Mouse (Mus musculus) kidney, embryonic 16.5 days (tissue): ENCODE results near the gene Timm22. TPM values are rescaled to one million over a fixed set of nuclear protein-coding genes. Genes with fewer than 3 reads are reported as not detected.
A peak's percentile ranks its signal among the peaks of the same experiment; 100 is the strongest.

Experiments used
- ATAC-seq: fragments of 200-750 bp; cut with Nextera tagmentation; 2 replicates; pipeline ENCODE4 v1.8.0; 2017; ENCODE audit warnings: moderate TSS enrichment; ENCODE audit not compliant: low FRiP score, low TSS enrichment
- H3K27ac ChIP-seq: fragments of 300-500 bp; sonication (generic); 2 replicates; pipeline ENCODE4 v1.5.1; 2014; ENCODE audit warnings: low read length
- H3K27me3 ChIP-seq: fragments of 300-500 bp; sonication (generic); 2 replicates; pipeline ENCODE4 v1.6.1; 2014; ENCODE audit warnings: low read length, control low read depth, mixed read lengths; ENCODE audit not compliant: insufficient read depth
- H3K36me3 ChIP-seq: fragments of 300-500 bp; sonication (generic); 2 replicates; pipeline ENCODE4 v1.6.1; 2014; ENCODE audit warnings: low read length, control low read depth, mixed read lengths; ENCODE audit not compliant: insufficient read depth
- H3K4me1 ChIP-seq: fragments of 300-500 bp; sonication (generic); 2 replicates; pipeline ENCODE4 v1.6.1; 2014; ENCODE audit warnings: low read length, control low read depth, mixed read lengths; ENCODE audit not compliant: insufficient read depth
- H3K4me2 ChIP-seq: fragments of 300-500 bp; sonication (generic); replicated peaks from 2 replicates; pipeline ENCODE4 v1.6.1; 2014; ENCODE audit warnings: low read depth, low read length
- H3K4me3 ChIP-seq: fragments of 300-500 bp; sonication (generic); 2 replicates; pipeline ENCODE4 v1.5.1; 2014; ENCODE audit warnings: mild to moderate bottlenecking, low read length
- H3K9ac ChIP-seq: fragments of 300-500 bp; sonication (generic); replicated peaks from 2 replicates; pipeline ENCODE4 v1.6.1; 2014; ENCODE audit warnings: low read length
- H3K9me3 ChIP-seq: fragments of 300-500 bp; sonication (generic); 2 replicates; pipeline ENCODE4 v1.6.1; 2016; ENCODE audit warnings: low read length, control low read depth
- WGBS: fragments of 180-500 bp; shearing (Covaris S2); extraction: QIAGEN DNeasy Blood & Tissue Kit; methylation state at CpG from one replicate; pipeline ENCODE4 v1.1.7; 2014; 5-methylcytosine and 5-hydroxymethylcytosine counted together
- polyA plus RNA-seq: library from polyadenylated mRNA; unstranded; fragments of >200 nt; fragmentation: Nextera tagmentation; extraction: Ambion mirVana; gene quantifications from 2 replicates; pipeline ENCODE4 v1.2.1, GENCODE M21; 2015

Gene Timm22
- 106 and 112 TPM in 2 replicates for polyA plus RNA-seq

GRCm38 (mm10) chr11:76406702-76407583, at the start of gene Timm22:
Timm22 (plus strand) TSS chr11:76406952.
- Histone ChIP-seq H3K27ac (peak within 1 kb of the TSS; percentile 69), H3K36me3 (peaks cover 7% of the 10 kb centered on the region; the same call in 1 of the 2 replicates), H3K9me3 (no peaks in the 10 kb centered on the region), H3K9ac (peak within 1 kb of the TSS; percentile 98), H3K4me2 (peak within 1 kb of the TSS; percentile 78), H3K4me3 (peak within 1 kb of the TSS; percentile 98), H3K27me3 (no peaks in the 10 kb centered on the region), H3K4me1 (0 out of 2 replicates have a peak, but pooled peaks cover 8% of the 10 kb centered on the region)
- under 1% methylated on average over 46 of the region's 46 CpGs for WGBS
- ATAC-seq: peak; percentile 96

- ATAC-seq: no peak
- Histone ChIP-seq H3K9ac (no peak overlapping the region), H3K4me3 (no peak overlapping the region), H3K9me3 (no peaks in the 10 kb centered on the region), H3K4me2 (no peak overlapping the region), H3K36me3 (no peaks in the 10 kb centered on the region), H3K27me3 (no peaks in the 10 kb centered on the region), H3K27ac (no peak overlapping the region), H3K4me1 (peaks cover 75% of the 10 kb centered on the region)
- 80% methylated on average over 12 of the region's 12 CpGs for WGBS
Measured at GRCm38 (mm10) chr11:76357464-76357863, 49.3 kb upstream of the Timm22 start.

GRCm38 (mm10) chr11:76358628-76359320, 48.0 kb upstream of the Timm22 start:
- no peaks in the 10 kb centered on the region for H3K36me3 ChIP-seq
- 59% methylated on average over 14 of the region's 14 CpGs for WGBS
- no peak for ATAC-seq
- 0 out of 2 replicates have a peak overlapping the region, but pooled peaks have one; percentile 5 for H3K4me2 ChIP-seq
- H3K4me3 ChIP-seq: no peak overlapping the region
- H3K27ac ChIP-seq: peak overlapping the region; percentile 2; the same call in 1 of the 2 replicates
- no peaks in the 10 kb centered on the region for H3K9me3 ChIP-seq
- H3K27me3 ChIP-seq: no peaks in the 10 kb centered on the region
- no peak overlapping the region for H3K9ac ChIP-seq
- peaks cover 74% of the 10 kb centered on the region for H3K4me1 ChIP-seq

GRCm38 (mm10) chr11:76360255-76360654, 46.5 kb upstream of the Timm22 start:
- H3K36me3 ChIP-seq: no peaks in the 10 kb centered on the region
- peak overlapping the region; percentile 45; the same call in 1 of the 2 replicates for H3K27ac ChIP-seq
- H3K4me2 ChIP-seq: no peak overlapping the region
- H3K9ac ChIP-seq: no peak overlapping the region
- ATAC-seq: no peak
- WGBS: 68% methylated on average over 6 of the region's 6 CpGs
- H3K27me3 ChIP-seq: no peaks in the 10 kb centered on the region
- H3K9me3 ChIP-seq: no peaks in the 10 kb centered on the region
- no peak overlapping the region for H3K4me3 ChIP-seq
- H3K4me1 ChIP-seq: peaks cover 71% of the 10 kb centered on the region

- 43% methylated on average over 4 of the region's 4 CpGs for WGBS
- Histone ChIP-seq H3K27me3 (no peaks in the 10 kb centered on the region), H3K4me1 (peaks cover 62% of the 10 kb centered on the region), H3K9ac (no peak overlapping the region), H3K36me3 (no peaks in the 10 kb centered on the region), H3K4me3 (no peak overlapping the region), H3K27ac (no peak overlapping the region), H3K9me3 (no peaks in the 10 kb centered on the region), H3K4me2 (no peak overlapping the region)
- no peak for ATAC-seq
Measured at GRCm38 (mm10) chr11:76361422-76361821, 45.3 kb upstream of the Timm22 start.

- Histone ChIP-seq H3K36me3 (no peaks in the 10 kb centered on the region), H3K27ac (peak overlapping the region; percentile 80; the same call in 1 of the 2 replicates), H3K4me1 (peaks cover 50% of the 10 kb centered on the region), H3K9ac (peak overlapping the region; percentile 1; the same call in 1 of the 2 replicates), H3K4me2 (no peak overlapping the region), H3K9me3 (no peaks in the 10 kb centered on the region), H3K27me3 (no peaks in the 10 kb centered on the region), H3K4me3 (no peak overlapping the region)
- peak; percentile 64 for ATAC-seq
- WGBS: 6% methylated on average over 6 of the region's 6 CpGs
Measured at GRCm38 (mm10) chr11:76363178-76363577, 43.6 kb upstream of the Timm22 start.

- H3K9ac ChIP-seq: peak overlapping the region; percentile 31; the same call in 1 of the 2 replicates
- no peak overlapping the region for H3K4me2 ChIP-seq
- H3K27me3 ChIP-seq: no peaks in the 10 kb centered on the region
- no peak for ATAC-seq
- no peaks in the 10 kb centered on the region for H3K9me3 ChIP-seq
- 14% methylated on average over 9 of the region's 9 CpGs for WGBS
- peak overlapping the region; percentile 80 for H3K27ac ChIP-seq
- H3K4me3 ChIP-seq: no peak overlapping the region
- H3K36me3 ChIP-seq: no peaks in the 10 kb centered on the region
- H3K4me1 ChIP-seq: peaks cover 48% of the 10 kb centered on the region
Measured at GRCm38 (mm10) chr11:76363636-76364035, 43.1 kb upstream of the Timm22 start.

GRCm38 (mm10) chr11:76364038-76364437, 42.7 kb upstream of the Timm22 start:
- no peak for ATAC-seq
- H3K9ac ChIP-seq: peak overlapping the region; percentile 31; the same call in 1 of the 2 replicates

GRCm38 (mm10) chr11:76366720-76367119, 40.0 kb upstream of the Timm22 start:
- Histone ChIP-seq H3K9ac (no peak overlapping the region), H3K4me3 (no peak overlapping the region), H3K27ac (no peak overlapping the region), H3K4me1 (peaks cover 27% of the 10 kb centered on the region), H3K4me2 (no peak overlapping the region), H3K9me3 (no peaks in the 10 kb centered on the region), H3K27me3 (no peaks in the 10 kb centered on the region), H3K36me3 (no peaks in the 10 kb centered on the region)
- 89% methylated on average over 15 of the region's 15 CpGs for WGBS
- no peak for ATAC-seq

More at GRCm38 (mm10) chr11:76364038-76364437, 42.7 kb upstream of the Timm22 start:
- Histone ChIP-seq H3K9me3 (no peaks in the 10 kb centered on the region), H3K4me1 (peaks cover 46% of the 10 kb centered on the region), H3K36me3 (no peaks in the 10 kb centered on the region), H3K4me2 (no peak overlapping the region), H3K27ac (peak overlapping the region; percentile 80), H3K4me3 (no peak overlapping the region), H3K27me3 (no peaks in the 10 kb centered on the region)
- 53% methylated on average over 5 of the region's 5 CpGs for WGBS
